Mouse (Mus musculus) limb, embryonic 10.5 days (tissue): ENCODE results near the gene Scyl2. TPM values are rescaled to one million over a fixed set of nuclear protein-coding genes. Genes with fewer than 3 reads are reported as not detected.
"Not testable (repeated sequence)": the region's sequence is repeated elsewhere in the genome, so short reads cannot be mapped to it uniquely, and the experiment has no call there.

ENCODE experiments used
- DNase-seq: peaks from one replicate; pipeline ENCODE4 v3.0.0-alpha.2; 2017; ENCODE audit warnings: low spot score
- H3K27ac ChIP-seq: fragments of 300-500 bp; sonication (generic); 2 replicates; pipeline ENCODE4 v1.5.1; 2016; ENCODE audit warnings: mild to moderate bottlenecking
- H3K27me3 ChIP-seq: fragments of 300-500 bp; sonication (generic); 2 replicates; pipeline ENCODE4 v1.6.1; 2016; ENCODE audit warnings: low read depth, mild to moderate bottlenecking; ENCODE audit not compliant: poor library complexity, severe bottlenecking
- H3K36me3 ChIP-seq: fragments of 300-500 bp; sonication (generic); 2 replicates; pipeline ENCODE4 v1.6.1; 2016; ENCODE audit warnings: mild to moderate bottlenecking, moderate library complexity
- H3K4me1 ChIP-seq: fragments of 300-500 bp; sonication (generic); 2 replicates; pipeline ENCODE4 v1.6.1; 2016
- H3K4me3 ChIP-seq: fragments of 300-500 bp; sonication (generic); 2 replicates; pipeline ENCODE4 v1.5.1; 2016; ENCODE audit warnings: mild to moderate bottlenecking, moderate library complexity
- H3K9me3 ChIP-seq: fragments of 300-500 bp; sonication (generic); replicated peaks from 2 replicates; pipeline ENCODE4 v1.6.1; 2016; ENCODE audit warnings: mild to moderate bottlenecking
- WGBS: fragments of 180-500 bp; shearing (Covaris S2); methylation state at CpG from one replicate; pipeline ENCODE4 v1.1.7; 2016; 5-methylcytosine and 5-hydroxymethylcytosine counted together
- polyA plus RNA-seq: library from polyadenylated mRNA; unstranded; fragments of >200 nt; fragmentation: Nextera tagmentation; extraction: Ambion mirVana; gene quantifications from 2 replicates; pipeline ENCODE4 v1.2.1, GENCODE M21; 2016

Scyl2 gene
- polyA plus RNA-seq, 1 experiment from 2014 or later, result 9.0 TPM

GRCm38 (mm10) chr10:89696270-89696669, 10.2 kb upstream of the Scyl2 start:
- H3K27me3 ChIP-seq, H3K27ac ChIP-seq, H3K4me3 ChIP-seq, DNase-seq, H3K36me3 ChIP-seq, H3K4me1 ChIP-seq, H3K9me3 ChIP-seq: not testable (repeated sequence)
- 79% methylated on average over 2 of the region's 2 CpGs for WGBS

GRCm38 (mm10) chr10:89695194-89695911, 9.3 kb upstream of the Scyl2 start:
- no peak overlapping the region for H3K27ac ChIP-seq
- 84% methylated on average over 20 of the region's 20 CpGs for WGBS
- H3K4me3 ChIP-seq, result no peak overlapping the region
- no peaks in the 10 kb centered on the region for H3K36me3 ChIP-seq
- H3K4me1 ChIP-seq, result no peaks in the 10 kb centered on the region
- DNase-seq, result no peak
- H3K27me3 ChIP-seq, result no peaks in the 10 kb centered on the region
- H3K9me3 ChIP-seq, result no peaks in the 10 kb centered on the region

- H3K9me3 ChIP-seq, result no peaks in the 10 kb centered on the region
- no peak for DNase-seq
- 59% methylated on average over 8 of the region's 8 CpGs for WGBS
- H3K4me3 ChIP-seq, result no peak overlapping the region
- H3K36me3 ChIP-seq, result no peaks in the 10 kb centered on the region
- no peaks in the 10 kb centered on the region for H3K27me3 ChIP-seq
- H3K27ac ChIP-seq, result no peak overlapping the region
- H3K4me1 ChIP-seq, result peaks cover 13% of the 10 kb centered on the region
Measured at GRCm38 (mm10) chr10:89690021-89690420, 3.9 kb upstream of the Scyl2 start.

GRCm38 (mm10) chr10:89687455-89687854, 1.4 kb upstream of the Scyl2 start:
- H3K9me3 ChIP-seq, result no peaks in the 10 kb centered on the region
- H3K27me3 ChIP-seq, result no peaks in the 10 kb centered on the region
- 85% methylated on average over 2 of the region's 2 CpGs for WGBS
- H3K4me3 ChIP-seq, result no peak overlapping the region
- peaks cover 7% of the 10 kb centered on the region for H3K36me3 ChIP-seq
- H3K4me1 ChIP-seq, result peaks cover 15% of the 10 kb centered on the region
- H3K27ac ChIP-seq, result no peak overlapping the region
- no peak for DNase-seq

- Histone ChIP-seq H3K4me1 (peaks cover 15% of the 10 kb centered on the region), H3K36me3 (peaks cover 7% of the 10 kb centered on the region), H3K4me3 (peak overlapping the region; percentile 100), H3K9me3 (no peaks in the 10 kb centered on the region), H3K27ac (peak overlapping the region; percentile 93), H3K27me3 (no peaks in the 10 kb centered on the region)
- DNase-seq, result no peak
- 1% methylated on average over 51 of the region's 51 CpGs for WGBS
Measured at GRCm38 (mm10) chr10:89685391-89686138, 520 bp downstream of the Scyl2 start.

- H3K4me1 ChIP-seq, result peaks cover 12% of the 10 kb centered on the region
- H3K4me3 ChIP-seq, result no peak overlapping the region
- WGBS, result 79% methylated on average over 10 of the region's 10 CpGs
- no peak for DNase-seq
- H3K36me3 ChIP-seq, result peaks cover 11% of the 10 kb centered on the region
- H3K27me3 ChIP-seq, result no peaks in the 10 kb centered on the region
- no peak overlapping the region for H3K27ac ChIP-seq
- no peaks in the 10 kb centered on the region for H3K9me3 ChIP-seq
Measured at GRCm38 (mm10) chr10:89682961-89683360, 3.1 kb downstream of the Scyl2 start.

DNA sequence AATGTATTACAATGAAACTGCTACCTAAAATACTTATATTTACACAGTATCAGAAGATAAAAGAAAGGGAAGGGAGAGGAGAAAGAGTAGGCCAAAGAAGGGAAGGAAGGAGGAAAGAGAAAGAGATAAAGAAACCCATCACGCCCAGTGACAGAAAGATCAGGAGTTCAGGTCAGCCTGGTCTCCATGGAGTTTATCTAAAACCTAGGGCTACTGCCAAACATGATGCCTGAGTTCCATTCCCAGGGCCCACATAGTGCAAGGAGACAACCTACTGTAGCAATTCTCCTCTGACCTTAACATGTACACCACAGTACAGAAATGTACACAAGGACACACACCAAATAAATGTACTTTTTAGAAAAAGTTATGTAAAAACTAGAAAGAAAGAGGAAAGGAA, 3.9 kb downstream of the Scyl2 start:
- no peak overlapping the region for H3K4me3 ChIP-seq
- no peak overlapping the region for H3K27ac ChIP-seq
- peaks cover 16% of the 10 kb centered on the region for H3K36me3 ChIP-seq
- H3K4me1 ChIP-seq, result peaks cover 12% of the 10 kb centered on the region
- H3K27me3 ChIP-seq, result no peaks in the 10 kb centered on the region
- 96% methylated on average over 1 of the region's 1 CpGs for WGBS
- H3K9me3 ChIP-seq, result no peaks in the 10 kb centered on the region
- DNase-seq, result no peak

GRCm38 (mm10) chr10:89681706-89682105, 4.4 kb downstream of the Scyl2 start:
- DNase-seq, result no peak
- Histone ChIP-seq H3K4me3 (no peak overlapping the region), H3K9me3 (no peaks in the 10 kb centered on the region), H3K36me3 (peaks cover 16% of the 10 kb centered on the region), H3K27ac (no peak overlapping the region), H3K4me1 (peaks cover 11% of the 10 kb centered on the region), H3K27me3 (no peaks in the 10 kb centered on the region)
- WGBS, result 95% methylated on average over 4 of the region's 4 CpGs

GRCm38 (mm10) chr10:89680517-89680916, 5.6 kb downstream of the Scyl2 start:
- Histone ChIP-seq H3K4me1 (peaks cover 7% of the 10 kb centered on the region), H3K36me3 (peaks cover 16% of the 10 kb centered on the region), H3K4me3 (no peak overlapping the region), H3K27me3 (no peaks in the 10 kb centered on the region), H3K27ac (no peak overlapping the region), H3K9me3 (no peaks in the 10 kb centered on the region)
- 88% methylated on average over 3 of the region's 3 CpGs for WGBS
- DNase-seq, result no peak

DNA sequence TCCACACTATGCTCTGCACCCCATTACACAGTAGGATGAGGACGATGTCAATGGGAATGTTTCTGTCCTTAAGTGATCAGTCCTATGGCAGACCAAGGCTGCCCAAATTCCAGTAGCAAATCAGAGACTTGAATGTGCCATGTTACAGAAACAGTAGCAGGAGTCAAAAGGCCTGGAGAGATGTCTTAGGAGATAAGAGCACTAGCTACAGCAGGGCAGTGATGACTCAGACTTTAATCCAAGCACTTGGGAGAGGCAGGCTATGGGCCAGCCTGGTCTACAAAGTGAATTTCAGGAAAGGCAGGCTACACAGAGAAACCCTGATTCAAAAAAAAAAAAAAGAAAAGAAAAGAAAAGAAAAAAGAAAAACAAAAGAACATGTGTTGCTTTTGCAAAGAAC, 6.6 kb downstream of the Scyl2 start:
- peaks cover 16% of the 10 kb centered on the region for H3K36me3 ChIP-seq
- H3K27me3 ChIP-seq, result no peaks in the 10 kb centered on the region
- no peak overlapping the region for H3K4me3 ChIP-seq
- no peaks in the 10 kb centered on the region for H3K9me3 ChIP-seq
- no peak for DNase-seq
- H3K27ac ChIP-seq, result no peak overlapping the region
- H3K4me1 ChIP-seq, result no peaks in the 10 kb centered on the region
- 93% methylated on average over 1 of the region's 1 CpGs for WGBS

GRCm38 (mm10) chr10:89678054-89678453, 8.0 kb downstream of the Scyl2 start:
- Histone ChIP-seq H3K4me1 (no peaks in the 10 kb centered on the region), H3K9me3 (no peaks in the 10 kb centered on the region), H3K4me3 (no peak overlapping the region), H3K36me3 (peaks cover 11% of the 10 kb centered on the region), H3K27me3 (no peaks in the 10 kb centered on the region), H3K27ac (no peak overlapping the region)
- 96% methylated on average over 4 of the region's 4 CpGs for WGBS
- DNase-seq, result no peak

GRCm38 (mm10) chr10:89676609-89677008, 9.5 kb downstream of the Scyl2 start:
- H3K9me3 ChIP-seq, result no peaks in the 10 kb centered on the region
- no peak for DNase-seq
- H3K36me3 ChIP-seq, result 0 out of 2 replicates have a peak, but pooled peaks cover 9% of the 10 kb centered on the region
- H3K27ac ChIP-seq, result no peak overlapping the region
- no peak overlapping the region for H3K4me3 ChIP-seq
- WGBS, result 84% methylated on average over 4 of the region's 4 CpGs
- H3K4me1 ChIP-seq, result no peaks in the 10 kb centered on the region
- no peaks in the 10 kb centered on the region for H3K27me3 ChIP-seq

DNA sequence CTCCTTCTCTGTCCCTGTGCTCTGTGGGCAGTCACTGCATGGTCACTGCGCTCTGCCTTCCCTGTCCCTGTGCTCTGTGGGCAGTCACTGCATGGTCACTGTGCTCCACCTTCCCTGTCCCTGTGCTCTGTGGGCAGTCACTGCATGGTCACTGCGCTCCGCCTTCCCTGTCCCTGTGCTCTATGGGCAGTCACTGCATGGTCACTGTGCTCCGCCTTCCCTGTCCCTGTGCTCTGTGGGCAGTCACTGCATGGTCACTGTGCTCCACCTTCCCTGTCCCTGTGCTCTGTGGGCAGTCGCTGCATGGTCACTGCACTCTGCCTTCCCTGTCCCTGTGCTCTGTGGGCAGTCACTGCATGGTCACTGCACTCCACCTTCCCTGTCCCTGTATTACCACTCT, 15.7 kb downstream of the Scyl2 start:
- H3K9me3 ChIP-seq, H3K27me3 ChIP-seq, DNase-seq, H3K4me1 ChIP-seq, H3K27ac ChIP-seq, H3K4me3 ChIP-seq, H3K36me3 ChIP-seq: not testable (repeated sequence)
- WGBS, result 95% methylated on average over 5 of the region's 5 CpGs
